Mouse (Mus musculus): ENCODE results near the gene Alg6.

Gene Alg6

GRCm38 (mm10) chr4:99714904-99715782, at the start of gene Alg6:
Gene Alg6, plus strand, starts transcription at chr4:99715664.
- DNase-seq = peak; percentile 93 to 97

- no peak for DNase-seq
Measured at GRCm38 (mm10) chr4:99670203-99670851, 45.1 kb upstream of the Alg6 start.

- DNase-seq = no peak
Measured at GRCm38 (mm10) chr4:99675191-99675590, 40.3 kb upstream of the Alg6 start.

- no peak for DNase-seq
Measured at GRCm38 (mm10) chr4:99683941-99684340, 31.5 kb upstream of the Alg6 start.

- DNase-seq = no peak
Measured at GRCm38 (mm10) chr4:99686308-99686707, 29.2 kb upstream of the Alg6 start.

- no peak for DNase-seq
Measured at GRCm38 (mm10) chr4:99712583-99713183, 2.8 kb upstream of the Alg6 start.

- DNase-seq = no peak
Measured at GRCm38 (mm10) chr4:99713971-99714370, 1.5 kb upstream of the Alg6 start.

GRCm38 (mm10) chr4:99715783-99716416, 436 bp downstream of the Alg6 start:
- DNase-seq = no peak

- no peak for DNase-seq
Measured at GRCm38 (mm10) chr4:99717905-99718304, 2.4 kb downstream of the Alg6 start.

- no peak for DNase-seq
Measured at GRCm38 (mm10) chr4:99724331-99724730, 8.9 kb downstream of the Alg6 start.

GRCm38 (mm10) chr4:99725914-99726451, 10.5 kb downstream of the Alg6 start:
- no peak for DNase-seq

- DNase-seq = no peak
Measured at GRCm38 (mm10) chr4:99739836-99740235, 24.4 kb downstream of the Alg6 start.

- no peak for DNase-seq
Measured at GRCm38 (mm10) chr4:99752426-99752825, 37.0 kb downstream of the Alg6 start.

GRCm38 (mm10) chr4:99766303-99766702, 50.8 kb downstream of the Alg6 start:
- no peak for DNase-seq

- DNase-seq = no peak
Measured at GRCm38 (mm10) chr4:99766753-99767152, 51.3 kb downstream of the Alg6 start.

GRCm38 (mm10) chr4:99770555-99770954, 55.1 kb downstream of the Alg6 start:
- DNase-seq = no peak

- DNase-seq = no peak
Measured at GRCm38 (mm10) chr4:99773041-99773440, 57.6 kb downstream of the Alg6 start.

GRCm38 (mm10) chr4:99792365-99792764, 76.9 kb downstream of the Alg6 start:
- DNase-seq = no peak

Data from thymus, postnatal 36 days (tissue).